Mouse (Mus musculus) ES-E14 (cell line): ENCODE measurements around the gene Chchd6. TPM values are rescaled to one million over a fixed set of nuclear protein-coding genes. Genes with fewer than 3 reads are reported as not detected.

Experiments used
- DNase-seq: peaks from one replicate; pipeline ENCODE4 v3.0.0-alpha.2; 2013; ENCODE audit warnings: low read depth, low spot score
- H3K27ac ChIP-seq: 2 replicates; pipeline ENCODE4 v1.5.1; 2012; ENCODE audit warnings: low read depth, mild to moderate bottlenecking, low read length, moderate library complexity, mixed read lengths; ENCODE audit not compliant: poor library complexity, insufficient read depth, severe bottlenecking
- H3K36me3 ChIP-seq: 2 replicates; pipeline ENCODE4 v1.6.1; 2012; ENCODE audit warnings: mild to moderate bottlenecking, low read length, moderate library complexity, mixed read lengths; ENCODE audit not compliant: control insufficient read depth, poor library complexity, insufficient read depth, severe bottlenecking
- H3K4me1 ChIP-seq, 2 experiments: fragments of 150-350 bp in 1 of 2; sonication (generic) in 1 of 2; 2 replicates each; pipeline ENCODE4 v1.6.1; 2012; ENCODE audit warnings: low read length in 2 of 2, mild to moderate bottlenecking in 1 of 2, mixed read lengths in 1 of 2; ENCODE audit not compliant: control insufficient read depth in 2 of 2, insufficient read depth in 2 of 2, poor library complexity in 1 of 2
- H3K4me3 ChIP-seq, 2 experiments: fragments of 150-350 bp in 1 of 2; sonication (generic) in 1 of 2; 2 replicates each; pipeline ENCODE4 v1.5.1; 2012; ENCODE audit warnings: low read length in 2 of 2, low read depth in 1 of 2, mild to moderate bottlenecking in 1 of 2, mixed read lengths in 1 of 2; ENCODE audit not compliant: insufficient read depth in 1 of 2, poor library complexity in 1 of 2, severe bottlenecking in 1 of 2
- H3K9ac ChIP-seq: 2 replicates; pipeline ENCODE4 v1.6.1; 2012; ENCODE audit warnings: low read depth, mild to moderate bottlenecking, low read length, mixed read lengths; ENCODE audit not compliant: poor library complexity, insufficient read depth, severe bottlenecking
- H3K9me3 ChIP-seq: fragments of 150-350 bp; sonication (generic); 2 replicates; pipeline ENCODE4 v1.6.1; 2012; ENCODE audit warnings: low read depth, mild to moderate bottlenecking, low read length; ENCODE audit not compliant: control insufficient read depth, insufficient read depth
- CHD2 ChIP-seq: IDR thresholded peaks from 2 replicates; pipeline ENCODE4 v1.6.1; 2014; ENCODE audit warnings: mild to moderate bottlenecking, low read depth, low read length, inconsistent platforms
- HCFC1 ChIP-seq: IDR thresholded peaks from 2 replicates; pipeline ENCODE4 v1.6.1; 2012; ENCODE audit warnings: low read length, inconsistent platforms, borderline replicate concordance; ENCODE audit not compliant: insufficient read depth
- MAFK ChIP-seq: IDR thresholded peaks from 2 replicates; pipeline ENCODE4 v1.6.1; 2014; ENCODE audit warnings: mild to moderate bottlenecking, low read depth, low read length, inconsistent platforms; ENCODE audit not compliant: insufficient read depth
- ZC3H11A ChIP-seq: IDR thresholded peaks from 2 replicates; pipeline ENCODE4 v1.6.1; 2012; ENCODE audit warnings: low read depth, mild to moderate bottlenecking, inconsistent platforms, low read length, borderline replicate concordance
- ZNF384 ChIP-seq: IDR thresholded peaks from 2 replicates; pipeline ENCODE4 v1.6.1; 2012; ENCODE audit warnings: low read depth, low read length, inconsistent platforms
- in situ Hi-C, 2 experiments: fragments of 600-800 bp; cut with MboI; formaldehyde crosslinking; loops; one replicate each; pipeline ENCODE4 v1.15.1; 2025; ENCODE audit warnings: low sequenced_read_pairs in 2 of 2, inconsistent platforms in 1 of 2; ENCODE audit not compliant: unreplicated experiment in 2 of 2
- total RNA-seq: library from RNA; depleted of rRNA; stranded (reverse); fragments of 300-350 nt; gene quantifications from 2 replicates; pipeline ENCODE4 v1.2.3, GENCODE M21; 2012

Chchd6 gene
- total RNA-seq, 1 experiment = 28.0 TPM

- H3K4me1 ChIP-seq = no peaks in the 10 kb centered on the region
- H3K36me3 ChIP-seq = no peaks in the 10 kb centered on the region
- no peak overlapping the region for H3K4me3 ChIP-seq
- no peak overlapping the region for H3K9ac ChIP-seq
- no peak for DNase-seq
- no peak overlapping the region for H3K27ac ChIP-seq
- in situ Hi-C loops = loop anchor here (25.0 kb wide), 1 partner anchor 620 kb away; no protein-coding TSS in a partner anchor
- no peaks in the 10 kb centered on the region for H3K9me3 ChIP-seq
- TF ChIP-seq CHD2 (no peak), ZC3H11A (no peak), ZNF384 (no peak), MAFK (no peak), HCFC1 (no peak)
Observed at GRCm38 (mm10) chr6:89557654-89558053, 37.8 kb downstream of the Chchd6 start.

GRCm38 (mm10) chr6:89556566-89556965 is 38.9 kb downstream of the Chchd6 start:
- H3K4me3 ChIP-seq = no peak overlapping the region
- H3K36me3 ChIP-seq = no peaks in the 10 kb centered on the region
- in situ Hi-C loops = loop anchor here (25.0 kb wide), 1 partner anchor 619 kb away; no protein-coding TSS in a partner anchor
- no peak overlapping the region for H3K27ac ChIP-seq
- H3K4me1 ChIP-seq = no peaks in the 10 kb centered on the region
- TF ChIP-seq ZC3H11A (no peak), HCFC1 (no peak), CHD2 (no peak), ZNF384 (no peak), MAFK (no peak)
- H3K9ac ChIP-seq = no peak overlapping the region
- H3K9me3 ChIP-seq = no peaks in the 10 kb centered on the region
- no peak for DNase-seq

DNA sequence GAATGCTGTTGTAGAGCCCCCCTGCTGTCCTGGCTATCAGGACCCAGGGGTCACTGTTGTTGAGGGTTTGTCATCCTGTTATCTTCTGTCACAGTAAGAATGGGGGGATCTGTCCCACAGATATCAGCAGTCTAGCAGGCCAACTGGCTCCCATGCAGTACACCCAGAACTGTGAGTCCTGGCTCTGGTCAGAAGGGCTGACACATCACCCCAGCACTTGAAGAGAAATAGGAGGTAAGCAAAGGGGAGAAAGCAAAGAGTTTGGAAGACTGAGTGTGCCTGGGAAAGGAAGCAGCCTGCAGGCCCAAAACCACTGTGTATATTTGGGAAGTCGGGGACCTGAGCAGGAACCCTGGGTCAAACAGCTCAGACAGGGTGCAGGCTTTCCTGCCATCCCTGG is 39.5 kb downstream of the Chchd6 start:
- Histone ChIP-seq H3K36me3 (no peaks in the 10 kb centered on the region), H3K9me3 (no peaks in the 10 kb centered on the region), H3K27ac (no peak overlapping the region), H3K4me3 (no peak overlapping the region), H3K9ac (no peak overlapping the region), H3K4me1 (no peaks in the 10 kb centered on the region)
- no peak for TF ChIP-seq CHD2
- TF ChIP-seq HCFC1 = no peak
- no peak for TF ChIP-seq ZNF384
- TF ChIP-seq MAFK = no peak
- TF ChIP-seq ZC3H11A = no peak
- no peak for DNase-seq
- in situ Hi-C loops = loop anchor here (25.0 kb wide), 1 partner anchor 619 kb away; no protein-coding TSS in a partner anchor

DNA sequence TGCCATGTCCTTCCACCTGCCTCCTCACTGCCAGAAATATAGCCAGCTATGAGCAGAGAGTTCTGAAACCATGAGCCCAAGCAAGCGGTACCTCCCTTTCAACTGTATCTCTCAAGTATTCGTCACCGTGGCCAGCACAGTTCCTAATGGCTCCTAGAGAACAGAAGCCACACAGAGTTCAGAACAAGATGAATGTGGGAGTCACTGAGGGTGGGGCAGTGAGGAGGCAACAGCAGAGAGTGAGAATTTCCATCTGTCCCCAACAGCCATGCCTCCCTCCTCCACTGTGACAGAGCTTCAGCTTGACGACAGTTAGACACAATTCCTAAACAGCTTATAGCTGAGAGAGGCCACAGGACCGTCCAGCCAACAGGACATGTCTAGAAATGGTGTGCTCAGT is 41.4 kb downstream of the Chchd6 start:
- H3K4me1 ChIP-seq = no peaks in the 10 kb centered on the region
- no peaks in the 10 kb centered on the region for H3K36me3 ChIP-seq
- no peak for DNase-seq
- H3K9me3 ChIP-seq = no peaks in the 10 kb centered on the region
- H3K4me3 ChIP-seq = no peak overlapping the region
- no peak overlapping the region for H3K9ac ChIP-seq
- no peak overlapping the region for H3K27ac ChIP-seq
- in situ Hi-C loops = loop anchor here (25.0 kb wide), 1 partner anchor 617 kb away; no protein-coding TSS in a partner anchor
- TF ChIP-seq MAFK = no peak
- TF ChIP-seq ZC3H11A = no peak
- no peak for TF ChIP-seq HCFC1
- no peak for TF ChIP-seq ZNF384
- no peak for TF ChIP-seq CHD2
